Mouse (Mus musculus) thymus, postnatal 14 days (tissue): ENCODE measurements around the gene Bend3.
"Not testable (repeated sequence)": the region's sequence is repeated elsewhere in the genome, so short reads cannot be mapped to it uniquely, and the experiment has no call there.

Experiments
- DNase-seq: peaks from one replicate; pipeline ENCODE4 v3.0.0; 2021

Gene Bend3

DNA sequence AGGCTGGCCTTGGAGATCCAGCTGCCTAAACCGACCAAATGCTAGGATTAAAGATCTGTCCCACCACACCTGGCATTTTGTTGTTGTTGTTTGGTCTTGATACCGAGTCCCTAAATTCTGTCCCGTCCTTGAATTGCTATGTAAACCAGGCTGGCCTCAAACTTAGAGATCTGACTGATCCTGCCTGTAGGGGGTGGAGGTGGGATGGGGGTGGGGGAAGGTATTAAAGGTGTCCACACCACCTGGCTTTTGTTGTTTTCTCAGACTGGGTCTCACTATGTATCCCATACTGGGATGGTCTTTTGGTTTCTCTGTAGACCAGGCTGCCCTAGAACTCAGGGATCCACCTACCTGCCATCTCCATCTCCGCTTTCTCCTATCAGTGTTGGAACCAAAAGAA, 2.5 kb downstream of the Bend3 start:
- no peak for DNase-seq

DNA sequence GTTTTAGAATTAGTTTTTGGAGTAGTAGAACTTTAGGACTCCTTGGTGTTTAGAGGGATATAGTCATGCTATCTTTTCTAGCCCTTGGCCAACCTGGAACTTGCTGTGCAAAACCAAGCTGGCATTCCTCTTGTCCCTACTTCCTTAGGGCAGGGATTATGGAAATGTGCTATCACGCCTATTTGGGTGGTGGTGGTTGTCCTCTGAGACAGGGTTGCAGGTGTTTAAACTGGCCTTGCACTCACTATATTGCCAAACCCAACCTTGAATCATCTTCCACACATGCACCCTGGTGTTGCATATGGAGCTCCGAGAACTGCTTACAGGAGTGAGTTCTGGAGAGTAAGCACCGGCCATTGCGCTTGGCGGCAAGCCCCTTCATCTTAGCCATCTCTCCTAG, 3.4 kb downstream of the Bend3 start:
- DNase-seq, result no peak

DNA sequence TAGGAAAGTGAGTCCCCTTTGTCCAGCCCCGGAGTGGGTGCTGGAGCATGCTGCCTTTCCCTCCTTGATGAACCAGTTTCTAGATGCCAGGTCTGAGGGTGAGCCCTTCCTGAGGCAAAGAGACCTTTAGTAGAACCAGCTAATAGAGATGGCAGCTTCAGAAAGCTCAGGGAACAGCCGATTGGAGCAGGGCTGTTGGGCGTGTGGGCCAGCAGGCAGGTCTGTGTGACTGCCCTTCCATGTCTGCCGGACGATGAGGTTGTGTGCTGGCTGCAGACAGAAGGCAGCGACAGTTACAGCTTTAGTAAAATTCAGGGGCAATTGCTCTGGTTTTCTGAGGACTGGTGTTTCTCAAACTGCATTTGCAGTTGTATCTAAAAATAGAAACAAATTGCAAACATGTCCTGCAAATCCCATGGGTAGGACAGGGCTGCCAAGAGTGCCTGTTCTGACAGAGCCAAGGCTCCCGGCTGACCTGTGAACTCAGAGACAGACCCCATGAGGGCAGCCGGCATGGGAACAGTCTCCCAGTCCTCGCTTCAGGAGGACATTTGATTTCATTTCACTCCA, 4.9 kb downstream of the Bend3 start:
- no peak for DNase-seq

DNA sequence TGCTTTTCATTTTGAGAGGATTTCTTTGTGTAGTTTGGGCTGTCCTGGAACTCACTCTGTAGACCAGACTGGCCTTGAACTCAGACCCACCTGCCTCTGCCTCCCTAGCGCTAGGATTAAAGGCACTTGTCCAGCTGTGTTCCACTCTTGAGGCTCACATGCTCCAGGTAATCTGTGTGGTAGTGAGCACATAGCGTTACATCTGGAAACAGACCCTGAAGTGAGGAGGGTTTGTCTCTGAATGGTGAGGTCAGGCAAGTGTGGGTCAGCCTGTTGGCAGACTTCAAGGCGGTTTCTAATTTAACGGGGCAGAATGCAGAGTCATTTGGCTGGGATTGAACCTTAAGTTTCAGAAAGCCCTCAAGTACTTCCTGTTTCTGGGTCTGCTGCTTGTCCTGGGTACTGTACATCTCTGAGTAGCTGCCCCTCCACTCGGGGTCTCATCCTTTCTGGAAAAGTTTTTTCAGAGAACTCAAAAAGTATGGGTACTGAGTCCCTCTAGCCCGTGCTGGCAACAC, 7.2 kb downstream of the Bend3 start:
- no peak for DNase-seq

DNA sequence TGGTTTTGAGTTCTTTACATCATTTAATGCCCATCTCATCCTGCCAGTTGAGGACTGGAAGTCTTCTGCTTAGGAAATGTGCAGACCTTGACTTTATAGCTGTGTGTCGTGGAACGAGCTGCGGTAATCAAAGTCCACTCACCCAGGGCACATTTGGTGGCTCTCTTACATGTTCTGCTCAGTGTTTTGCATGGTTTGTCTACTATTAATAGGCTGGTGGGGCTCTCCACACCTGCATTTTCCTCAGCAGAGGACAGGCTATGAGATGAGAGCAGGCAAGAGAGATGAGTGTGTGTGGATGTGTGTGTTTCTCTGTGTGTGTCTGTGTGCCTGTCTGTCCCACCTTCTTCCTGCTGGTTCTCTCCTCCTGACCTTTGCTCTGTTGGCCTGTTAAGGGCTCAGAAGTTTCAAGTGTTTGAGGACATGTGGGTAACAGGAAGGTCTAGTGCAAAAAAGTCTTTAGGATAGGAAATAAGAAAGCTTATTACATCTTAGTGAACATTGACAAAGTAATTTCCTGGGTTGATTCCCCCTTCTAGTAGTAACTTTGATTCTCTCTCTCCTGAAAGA, 8.9 kb downstream of the Bend3 start:
- no peak for DNase-seq

DNA sequence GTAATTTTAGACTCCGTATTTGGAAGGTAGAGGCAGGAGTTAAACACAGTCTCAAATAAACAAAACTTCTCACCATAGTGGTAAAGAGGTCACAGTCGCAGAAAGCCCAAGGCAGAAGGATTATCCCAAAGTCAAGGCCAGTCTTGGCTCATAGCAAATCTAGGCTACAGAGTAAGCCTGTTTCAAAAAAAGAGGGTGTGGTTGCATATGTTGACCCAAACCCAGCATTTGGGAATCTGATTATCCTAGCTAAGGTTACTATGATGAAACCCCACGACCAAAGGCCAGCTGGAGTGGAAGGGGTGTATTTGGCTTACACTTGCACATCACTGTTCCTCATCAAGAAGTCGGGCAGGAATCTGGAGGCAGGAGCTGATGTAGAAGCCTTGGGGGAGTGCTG, 9.6 kb downstream of the Bend3 start:
- DNase-seq, result no peak

DNA sequence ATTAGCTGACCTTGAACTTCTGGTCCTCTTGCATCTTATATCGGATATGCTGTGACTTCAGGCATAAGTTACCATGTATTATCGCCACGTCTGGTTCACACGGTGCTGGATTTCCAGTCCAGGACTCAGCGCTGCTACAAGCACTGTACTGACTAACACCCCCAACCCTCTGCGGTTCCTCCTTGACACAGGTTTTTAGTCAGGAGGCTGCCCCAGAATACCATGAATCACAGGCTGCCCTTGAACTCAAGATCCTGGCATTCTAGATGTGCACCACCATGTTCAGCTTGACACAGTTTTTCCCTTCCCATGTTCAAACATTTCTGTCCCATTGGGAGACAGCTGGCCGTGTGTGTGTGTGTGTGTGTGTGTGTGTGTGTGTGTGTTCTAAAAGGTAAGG, 10.5 kb downstream of the Bend3 start:
- DNase-seq, result no peak

DNA sequence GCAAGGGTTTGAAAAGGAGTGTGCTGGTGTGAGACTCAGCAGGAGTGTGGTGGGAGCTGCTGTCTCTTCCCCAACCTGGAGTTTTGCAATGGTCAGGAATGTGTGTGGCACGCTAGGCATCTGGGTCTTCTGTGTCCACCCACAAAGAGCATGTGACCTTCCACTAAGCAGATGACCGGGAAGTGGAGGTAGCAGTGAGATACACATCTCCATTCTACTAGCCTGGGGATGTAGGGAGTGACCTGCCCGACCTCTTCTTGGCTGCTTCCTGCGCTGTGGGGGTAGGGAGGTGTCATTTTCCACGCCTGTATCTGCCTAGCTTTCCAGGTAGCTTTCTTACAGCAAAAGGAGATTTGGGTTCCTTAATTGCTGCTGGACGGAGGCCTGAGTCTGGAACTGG, 10.9 kb downstream of the Bend3 start:
- DNase-seq, result no peak

DNA sequence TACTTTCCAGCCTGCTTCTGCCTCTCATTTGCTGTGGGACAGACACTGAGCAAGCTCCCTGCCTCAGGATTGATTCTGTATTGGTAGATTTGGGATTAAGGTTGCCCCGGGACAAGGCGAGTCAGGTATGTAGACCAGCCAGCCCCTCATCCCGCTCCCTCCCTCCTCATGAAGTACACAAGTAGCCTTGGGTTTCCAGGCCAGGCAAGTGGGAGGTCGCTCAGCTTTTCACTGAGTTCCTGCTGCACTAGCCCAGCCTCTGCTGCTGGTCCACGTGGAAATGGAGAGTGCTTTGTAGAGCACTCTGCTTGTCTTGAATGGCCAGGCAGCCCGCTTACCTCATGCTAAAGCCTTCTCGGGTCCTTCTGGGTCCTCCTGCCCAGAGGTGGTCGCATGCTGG, 11.4 kb downstream of the Bend3 start:
- DNase-seq, result no peak

DNA sequence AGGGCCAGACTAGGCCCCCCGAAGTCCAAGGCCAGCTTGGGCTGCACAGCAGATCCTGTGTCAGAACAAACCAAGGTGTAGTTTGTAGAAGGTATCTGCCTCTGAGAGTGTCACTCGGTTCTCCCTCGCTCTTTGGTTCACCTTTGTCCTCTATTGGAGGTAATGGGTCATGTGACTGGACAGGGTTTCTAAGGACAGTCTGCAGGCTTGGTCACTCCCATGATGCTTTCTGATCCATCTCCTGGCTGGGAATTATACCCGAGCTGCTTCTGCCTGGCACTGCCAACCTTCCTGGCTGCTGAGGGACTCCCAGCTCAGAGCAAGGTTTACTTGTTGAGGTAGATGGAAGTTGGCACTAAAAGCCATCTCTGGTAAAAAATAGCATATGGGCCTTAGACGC, 12.2 kb downstream of the Bend3 start:
- DNase-seq, result no peak

DNA sequence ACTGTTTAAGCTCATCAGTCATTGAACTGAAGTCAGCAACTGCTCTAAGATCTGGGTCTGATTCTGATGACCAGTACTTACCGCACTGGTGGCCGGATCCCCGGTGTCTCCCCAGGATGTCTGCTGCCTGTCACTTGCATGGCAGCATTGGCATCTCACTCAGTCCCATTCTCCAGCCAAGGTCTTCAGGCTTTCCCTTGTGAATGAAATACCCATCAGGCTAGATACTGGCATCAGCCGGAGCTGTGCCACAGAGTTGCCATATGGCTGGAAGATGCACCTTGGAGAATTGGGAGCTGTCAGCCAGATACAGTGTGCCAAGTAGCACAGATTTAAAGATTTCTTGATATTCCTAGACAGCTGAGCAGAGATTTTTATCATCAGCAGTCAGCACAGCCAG, 24.0 kb downstream of the Bend3 start:
- DNase-seq, result no peak

DNA sequence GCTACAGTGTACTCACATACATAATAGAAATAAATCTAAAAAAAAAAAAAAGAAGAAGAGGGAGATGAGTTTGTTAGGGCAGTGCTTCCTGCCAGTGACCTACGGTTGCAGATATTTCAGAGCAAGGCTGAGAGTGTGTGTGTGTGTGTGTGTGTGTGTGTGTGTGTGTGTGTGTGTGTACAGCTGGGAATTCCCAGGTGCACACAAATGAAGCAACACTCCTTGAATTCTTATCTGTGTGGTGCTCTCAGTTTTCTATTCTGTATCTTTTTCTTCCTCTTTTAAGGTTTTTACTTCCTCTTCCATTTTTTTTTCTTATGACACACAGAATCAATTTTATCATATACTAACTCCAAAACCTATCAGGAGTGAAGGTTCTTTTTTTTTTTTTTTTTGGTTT, 25.7 kb downstream of the Bend3 start:
- DNase-seq, result no peak

DNA sequence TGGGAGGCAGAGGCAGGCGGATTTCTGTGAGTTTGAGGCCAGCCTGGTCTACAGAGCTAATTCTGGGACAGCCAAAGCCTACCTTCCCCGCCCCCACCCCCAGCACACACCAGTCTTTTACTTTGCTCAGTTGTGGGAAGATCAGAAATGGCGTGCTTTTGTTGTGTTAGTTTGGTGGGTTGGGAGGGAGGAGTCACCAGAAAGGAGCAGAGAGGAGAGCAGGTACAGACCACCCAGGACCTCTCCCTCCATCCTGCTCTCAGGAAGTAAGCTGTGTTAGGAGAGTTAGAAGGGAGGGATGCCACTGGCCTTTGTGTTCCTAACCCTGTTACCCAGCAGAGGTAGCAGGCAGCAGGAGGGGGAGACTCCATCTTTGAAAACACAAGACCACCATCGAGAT, 28.4 kb downstream of the Bend3 start:
- DNase-seq, result no peak

DNA sequence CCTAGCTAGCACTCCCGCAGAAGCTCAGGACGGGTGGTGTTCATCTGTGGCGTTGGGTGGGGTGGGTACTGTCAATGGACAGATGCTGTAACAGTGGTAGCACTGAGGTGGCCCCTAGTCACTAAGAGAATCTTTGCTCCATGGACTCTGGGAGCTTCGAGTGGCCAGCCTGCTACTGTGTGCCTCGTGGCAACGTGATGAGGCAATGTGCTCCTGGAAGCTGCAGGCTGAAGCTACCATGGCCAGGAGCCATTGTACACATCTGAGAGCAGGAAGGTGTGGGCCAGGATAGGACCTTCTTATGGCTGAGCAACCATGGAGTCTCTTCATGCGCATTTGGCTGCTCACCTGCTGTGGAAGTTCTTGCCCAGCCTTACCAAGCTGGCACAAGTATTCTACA, 30.6 kb downstream of the Bend3 start:
- DNase-seq, result no peak

DNA sequence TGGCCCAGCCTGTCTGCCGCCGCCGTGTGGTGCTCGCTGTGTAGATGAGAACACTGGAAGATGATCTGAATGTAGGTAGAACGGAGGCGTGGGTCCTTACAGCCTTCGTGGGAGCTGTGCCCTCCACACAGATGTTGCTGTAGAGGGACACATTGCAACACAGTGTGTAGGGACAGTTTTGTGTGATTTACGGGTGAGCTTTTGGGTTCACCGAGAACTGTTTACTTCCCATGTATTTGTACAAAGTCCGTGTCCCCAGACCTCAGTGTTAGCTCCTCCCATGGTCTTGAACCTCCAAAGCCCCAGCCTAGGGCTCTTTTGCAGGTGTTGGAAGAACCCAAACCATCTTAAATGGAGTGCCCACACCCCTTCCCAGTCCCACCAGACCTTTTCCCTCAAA, 34.3 kb downstream of the Bend3 start:
- DNase-seq, result no peak

DNA sequence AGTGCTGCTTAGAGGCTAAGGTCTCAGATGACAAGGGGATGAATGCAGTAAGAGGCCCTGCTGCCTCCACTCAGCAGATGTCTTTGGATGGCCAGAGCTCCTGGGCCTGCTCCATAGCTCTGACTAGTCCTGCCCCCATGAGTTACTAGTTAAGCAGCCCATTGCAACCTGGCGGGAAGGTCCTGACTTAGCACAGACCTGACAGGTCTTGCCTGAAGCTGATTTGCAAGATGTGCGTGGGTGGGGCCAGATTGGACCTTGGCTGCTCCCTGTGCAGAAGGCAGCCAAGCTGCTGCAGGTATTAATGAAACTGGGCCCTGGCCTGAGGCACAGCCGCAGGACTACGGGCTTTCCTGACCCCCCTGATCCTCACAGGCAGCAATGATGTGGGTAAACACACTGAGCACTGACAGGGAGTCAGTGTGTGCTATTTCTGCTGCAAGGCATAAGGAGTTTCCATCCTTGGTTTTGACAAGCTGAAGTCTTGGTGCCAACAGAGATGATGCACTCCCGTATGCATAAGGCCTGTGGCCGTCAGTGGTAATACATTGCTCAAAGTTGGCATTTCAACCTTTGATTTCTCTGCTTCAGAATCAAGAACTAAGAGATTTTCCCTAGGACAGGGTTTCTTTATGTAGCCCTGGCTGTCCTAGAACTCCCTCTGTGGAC, 38.5 kb downstream of the Bend3 start:
- DNase-seq, result no peak

DNA sequence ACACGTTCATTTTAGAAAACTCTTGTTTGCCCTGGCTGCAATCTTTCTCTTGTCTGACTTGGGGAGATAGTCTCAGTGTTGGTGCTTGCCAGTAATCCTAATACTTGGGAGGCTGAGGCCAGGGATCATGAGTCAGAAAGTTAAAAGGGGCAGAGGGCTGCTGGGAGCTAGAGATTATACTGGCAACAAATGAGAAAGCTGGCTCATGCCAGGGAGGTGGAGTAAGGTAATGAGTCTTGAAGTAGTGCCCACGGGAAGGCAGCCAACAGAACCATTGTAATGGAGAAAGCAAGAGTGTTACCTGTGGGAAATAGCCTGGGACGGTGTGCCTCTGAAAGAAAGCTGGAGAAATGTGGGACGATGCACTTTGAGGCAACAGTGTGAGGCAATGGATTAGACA, 39.2 kb downstream of the Bend3 start:
- no peak for DNase-seq

DNA sequence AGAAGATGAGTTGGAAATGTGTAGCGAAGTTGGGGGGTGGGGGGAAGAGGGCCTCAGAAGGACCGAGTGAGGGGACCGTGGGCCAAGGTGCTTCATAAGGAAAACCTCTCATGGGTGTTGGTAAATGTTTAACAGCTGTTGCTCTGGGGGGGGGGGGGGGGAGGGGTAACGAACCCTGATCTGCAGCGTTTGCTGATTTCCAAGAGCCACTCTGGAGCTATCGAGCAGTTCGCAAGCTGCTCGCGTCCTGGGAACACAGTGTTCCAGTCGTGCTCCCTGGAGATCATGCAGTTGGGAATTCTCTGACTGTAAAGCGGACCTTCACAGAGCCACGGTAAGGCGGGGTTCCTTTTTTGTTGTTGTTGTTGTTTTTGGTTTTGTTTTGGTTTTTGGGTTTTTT, 39.7 kb downstream of the Bend3 start:
- DNase-seq, result no peak

DNA sequence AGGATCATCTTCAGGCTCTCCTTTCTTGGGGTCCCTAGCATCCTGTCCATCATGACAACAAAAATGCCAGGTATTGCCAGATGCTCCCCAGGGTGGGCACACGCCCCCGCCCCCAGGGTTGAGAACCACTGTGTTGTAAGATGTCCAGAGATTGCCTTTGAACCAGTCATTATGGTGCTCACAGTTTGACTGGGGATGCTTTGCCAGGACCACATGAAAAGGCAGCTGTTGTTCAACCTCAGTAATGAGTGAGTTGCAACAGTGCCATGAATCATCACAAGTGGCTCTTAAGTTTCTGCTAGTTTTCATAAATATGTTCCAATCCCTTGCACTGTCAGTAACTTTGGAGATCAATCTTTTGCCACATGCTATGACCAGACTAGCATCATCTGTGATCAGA, 41.3 kb downstream of the Bend3 start:
- no peak for DNase-seq

DNA sequence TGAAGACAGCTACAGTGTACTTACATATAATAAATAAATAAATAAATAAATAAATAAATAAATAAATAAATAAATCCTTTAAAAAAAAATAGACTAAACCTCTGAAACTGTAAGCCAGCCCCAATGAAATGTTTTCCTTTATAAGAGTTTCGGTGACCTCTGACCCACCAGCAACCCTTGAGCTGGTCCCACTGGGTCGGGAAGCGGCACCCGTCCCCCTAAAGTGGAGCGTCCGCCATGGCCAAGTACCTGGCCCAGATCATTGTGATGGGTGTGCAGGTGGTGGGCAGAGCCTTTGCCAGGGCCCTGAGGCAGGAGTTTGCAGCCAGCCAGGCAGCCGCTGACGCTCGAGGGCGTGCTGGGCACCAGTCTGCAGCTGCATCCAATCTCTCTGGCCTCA, 45.3 kb downstream of the Bend3 start, which contains the start of gene Gm9803:
Gene Gm9803 (plus strand): TSS at position 154 of the 400 bp plus-strand sequence.
- not testable (repeated sequence) for DNase-seq

DNA sequence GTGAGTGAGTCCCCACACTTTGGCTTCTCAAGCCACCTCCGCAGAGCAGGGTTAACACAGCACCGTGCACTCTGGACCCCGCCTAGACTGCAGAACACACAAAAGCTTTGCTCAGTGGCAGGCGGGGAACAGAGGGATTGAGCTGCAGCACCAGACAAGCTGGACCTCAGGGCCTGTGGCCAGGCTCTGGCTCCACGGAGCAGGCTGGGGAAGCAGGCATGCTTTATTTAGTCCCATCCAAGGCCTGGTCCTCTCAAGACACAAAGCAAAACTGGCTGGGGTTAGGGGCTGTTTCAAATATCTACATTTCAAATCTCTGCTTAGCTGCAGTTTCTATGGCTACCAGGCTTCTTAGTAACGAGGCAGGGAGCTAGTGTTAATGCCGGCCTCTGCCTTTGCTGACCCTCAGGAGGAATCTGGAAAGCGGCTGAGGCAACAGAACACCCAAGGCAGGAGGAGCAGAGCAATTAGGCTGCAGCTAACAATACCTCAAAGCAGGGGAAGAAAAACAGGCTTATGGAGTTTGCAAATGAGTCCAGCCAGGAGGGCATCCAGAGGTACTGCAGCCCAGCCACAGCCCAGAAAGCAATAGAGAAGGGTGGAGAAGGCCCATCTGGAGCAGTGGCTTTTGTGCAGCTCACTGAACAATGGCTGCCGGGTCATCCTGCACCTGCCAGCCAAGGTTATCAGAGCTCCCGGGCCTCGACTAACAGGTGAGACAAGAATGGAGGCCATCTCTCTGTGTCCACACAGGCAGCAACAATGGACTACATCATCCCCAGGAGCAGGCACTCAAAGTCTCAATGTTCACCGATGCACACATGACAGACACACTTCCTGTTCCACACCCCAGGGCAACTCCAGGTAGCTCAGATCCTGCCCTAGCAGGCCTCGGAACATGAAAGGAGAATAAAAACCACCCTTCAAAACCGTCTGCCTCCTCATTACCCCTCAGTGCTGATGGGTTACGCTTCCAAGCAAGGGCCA, 48.9 kb downstream of the Bend3 start:
- no peak for DNase-seq

DNA sequence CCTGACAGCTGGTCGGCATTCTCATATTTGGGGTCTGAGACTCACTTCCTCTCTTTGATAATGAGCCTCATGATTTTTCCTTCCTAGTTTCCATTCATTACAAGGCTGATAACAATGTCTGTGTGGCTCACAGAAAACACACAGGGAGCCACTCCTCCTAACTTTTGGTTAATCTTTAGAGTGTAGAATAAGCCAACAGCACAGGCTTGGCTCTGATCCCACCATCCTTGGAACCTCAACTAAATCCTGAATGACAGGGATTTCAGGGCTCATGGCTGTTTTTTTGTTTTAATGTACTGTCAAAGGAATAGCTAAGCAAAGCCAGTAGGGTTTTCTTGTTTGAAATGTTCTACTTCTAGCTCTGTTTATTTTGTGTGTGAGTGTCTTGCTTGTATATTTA, 55.8 kb downstream of the Bend3 start:
- DNase-seq, result no peak

DNA sequence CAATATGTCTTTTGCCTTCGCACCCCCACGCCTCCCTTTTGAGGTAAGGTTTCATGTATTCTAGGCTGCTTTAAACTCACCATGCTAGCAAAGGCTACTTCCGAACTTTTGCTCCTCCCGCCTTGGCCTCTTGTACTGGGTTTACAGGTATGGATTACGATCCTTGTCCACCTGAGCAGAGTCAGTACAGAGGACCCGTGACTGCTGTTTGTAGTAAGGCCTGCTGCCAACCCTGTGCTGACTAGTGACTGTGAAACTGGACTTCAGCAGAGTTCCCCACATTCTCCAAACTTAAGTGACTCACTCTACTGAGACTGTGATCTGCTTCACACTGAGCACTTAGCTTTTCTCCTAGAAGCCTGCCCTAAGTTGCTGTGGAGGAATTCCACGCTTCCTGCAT, 59.0 kb downstream of the Bend3 start:
- DNase-seq, result no peak
